ENCODE assay signal across 9 mouse cellular contexts in genomic region chr1:46425137-46425925, GRCm38 (mm10). TPM values are rescaled to one million over a fixed set of nuclear protein-coding genes. Genes with fewer than 3 reads are reported as not detected.
DNase-seq lines count a peak whose midpoint lies in the region; ATAC-seq and TF ChIP-seq lines count a peak whose summit lies in the region.
"Had no signal": no experiment of that assay in that cellular context is flagged by ENCODE, and none has a peak within 500 bp of the region (broad histone marks: within the 10 kb centered on the region; RNA-seq: fewer than 3 reads in every experiment).

Gene Dnah7c, plus strand, starts transcription at chr1:46425592.

- H3K27me3 ChIP-seq in heart, embryonic 14.5 days (ENCODE audit: control insufficient read depth, insufficient read depth, low read length): no peaks in the 10 kb centered on the region
- no peaks in the 10 kb centered on the region for H3K27me3 ChIP-seq in forebrain, postnatal 0 days (ENCODE audit: insufficient read depth, low read length)
- no peaks in the 10 kb centered on the region for H3K27me3 ChIP-seq in limb, embryonic 11.5 days (ENCODE audit: control insufficient read depth, insufficient read depth, low read length)
- H3K27me3 ChIP-seq in neural tube, embryonic 13.5 days: no peaks in the 10 kb centered on the region
- H3K27me3 ChIP-seq: Patski had no signal

- no peak within 1 kb of the TSS for H3K27ac ChIP-seq in heart, embryonic 14.5 days (replicated peaks in 1 of 2; ENCODE audit: control insufficient read depth in 1 of 2, insufficient read depth in 1 of 2, low read depth in 2 of 2, low read length in 2 of 2)
- no peak within 1 kb of the TSS for H3K27ac ChIP-seq in forebrain, postnatal 0 days (ENCODE audit: low read depth, low read length)
- no peak within 1 kb of the TSS for H3K27ac ChIP-seq in limb, embryonic 11.5 days (replicated peaks; ENCODE audit: low read depth, low read length)
- no peak within 1 kb of the TSS for H3K27ac ChIP-seq in neural tube, embryonic 13.5 days (replicated peaks)

- DNase-seq in heart, postnatal 36 days: no peak
- peak; percentile 64 for DNase-seq in ZHBTc4 (ENCODE audit: low read depth, low spot score)
- peak; percentile 67 for DNase-seq in forebrain, postnatal 0 days
- peak; percentile 58 for DNase-seq in limb, embryonic 11.5 days (ENCODE audit: low spot score)
- peak; percentile 18 for DNase-seq in yolk sac, embryonic 10.5 days (ENCODE audit: low spot score)
- DNase-seq in cerebellum, adult 11 months: no peak

- H3K4me2 ChIP-seq in heart, embryonic 14.5 days (ENCODE audit: low read length): peak within 1 kb of the TSS; percentile 87
- H3K4me2 ChIP-seq in forebrain, postnatal 0 days (ENCODE audit: low read depth): peak within 1 kb of the TSS; percentile 74
- peak within 1 kb of the TSS; percentile 80 for H3K4me2 ChIP-seq in limb, embryonic 11.5 days (ENCODE audit: low read depth, severe bottlenecking)
- H3K4me2 ChIP-seq in neural tube, embryonic 13.5 days: peak within 1 kb of the TSS; percentile 83

- peak within 1 kb of the TSS; percentile 51 to 63 for H3K4me3 ChIP-seq in heart, embryonic 14.5 days (ENCODE audit: control insufficient read depth in 1 of 2, insufficient read depth in 1 of 2, low read depth in 1 of 2, low read length in 2 of 2)
- H3K4me3 ChIP-seq in forebrain, postnatal 0 days (ENCODE audit: low read depth, low read length): peak within 1 kb of the TSS; percentile 45
- H3K4me3 ChIP-seq in limb, embryonic 11.5 days (ENCODE audit: low read depth, low read length): peak within 1 kb of the TSS; percentile 41
- H3K4me3 ChIP-seq in neural tube, embryonic 13.5 days: peak within 1 kb of the TSS; percentile 51

- 0 out of 4 replicates have a peak, but pooled peaks cover 0 to 2% of the 10 kb centered on the region in 2 experiments for H3K4me1 ChIP-seq in heart, embryonic 14.5 days (ENCODE audit: control insufficient read depth in 2 of 2, insufficient read depth in 2 of 2, low read length in 2 of 2)
- 0 out of 2 replicates have a peak, but pooled peaks cover 4% of the 10 kb centered on the region for H3K4me1 ChIP-seq in forebrain, postnatal 0 days (ENCODE audit: insufficient read depth)
- H3K4me1 ChIP-seq in limb, embryonic 11.5 days (ENCODE audit: control insufficient read depth, insufficient read depth, low read length): no peaks in the 10 kb centered on the region
- H3K4me1 ChIP-seq in neural tube, embryonic 13.5 days (replicated peaks): peaks cover 11% of the 10 kb centered on the region; the same call in 1 of the 2 replicates

- no peaks in the 10 kb centered on the region for H3K9me3 ChIP-seq in heart, embryonic 14.5 days (ENCODE audit: control insufficient read depth, low read length)
- H3K9me3 ChIP-seq in forebrain, postnatal 0 days (ENCODE audit: low read length): no peaks in the 10 kb centered on the region
- H3K9me3 ChIP-seq in limb, embryonic 11.5 days (ENCODE audit: control insufficient read depth, low read length): no peaks in the 10 kb centered on the region
- no peaks in the 10 kb centered on the region for H3K9me3 ChIP-seq in neural tube, embryonic 13.5 days

- TF ChIP-seq CTCF in forebrain, postnatal 0 days (IDR thresholded peaks at IDR 0.05; ENCODE audit: low read depth): peak; percentile 55

- peak within 1 kb of the TSS; percentile 68 for H3K9ac ChIP-seq in heart, embryonic 14.5 days (ENCODE audit: low read length)
- H3K9ac ChIP-seq in forebrain, postnatal 0 days: peak within 1 kb of the TSS; percentile 57
- H3K9ac ChIP-seq in limb, embryonic 11.5 days (ENCODE audit: low read length): peak within 1 kb of the TSS; percentile 34; the same call in 1 of the 2 replicates
- peak within 1 kb of the TSS; percentile 68 for H3K9ac ChIP-seq in neural tube, embryonic 13.5 days

- WGBS in heart, embryonic 14.5 days: 8% methylated on average over 30 of the region's 30 CpGs
- WGBS in forebrain, postnatal 0 days: 8% methylated on average over 30 of the region's 30 CpGs
- WGBS in limb, embryonic 11.5 days: 11% methylated on average over 30 of the region's 30 CpGs
- 12% methylated on average over 30 of the region's 30 CpGs for WGBS in neural tube, embryonic 13.5 days

- intact Hi-C loops in heart, postnatal 36 days (cut with DNase I): no loop called here

- ATAC-seq in heart, embryonic 14.5 days (ENCODE audit: insufficient number of reproducible peaks, insufficient read depth, low FRiP score, low read depth): peak; percentile 47; the same call in 1 of the 2 replicates
- peak; percentile 90 for ATAC-seq in forebrain, postnatal 0 days
- ATAC-seq in limb, embryonic 11.5 days (ENCODE audit: insufficient number of reproducible peaks, low FRiP score, low TSS enrichment, low read depth): peak; percentile 68
- peak; percentile 80 for ATAC-seq in neural tube, embryonic 13.5 days (ENCODE audit: low read depth)
- ATAC-seq: Patski had no signal

- H3K36me3 ChIP-seq in heart, embryonic 14.5 days (ENCODE audit: control insufficient read depth, insufficient read depth, low read length): no peaks in the 10 kb centered on the region
- no peaks in the 10 kb centered on the region for H3K36me3 ChIP-seq in forebrain, postnatal 0 days (ENCODE audit: insufficient read depth)
- no peaks in the 10 kb centered on the region for H3K36me3 ChIP-seq in limb, embryonic 11.5 days (ENCODE audit: control insufficient read depth, insufficient read depth, low read length)
- H3K36me3 ChIP-seq in neural tube, embryonic 13.5 days: no peaks in the 10 kb centered on the region

RNA-seq across cellular contexts. Expression of gene Dnah7c, which starts in this region (rescaled TPM):
- polyA plus RNA-seq in heart, embryonic 14.5 days (2014; fragmentation: Nextera tagmentation; extraction: Ambion mirVana): 0.07 and 0.16 TPM in 2 replicates
- total RNA-seq in heart, postnatal 36 days (2021): not detected
- 0.62 and 0.71 TPM in 2 replicates for total RNA-seq in forebrain, postnatal 0 days (2014; rRNA removed)
- polyA plus RNA-seq in forebrain, postnatal 0 days (2015; fragmentation: Nextera tagmentation; extraction: Ambion mirVana): 0.14 and 0.16 TPM in 2 replicates
- polyA plus RNA-seq in limb, embryonic 11.5 days (2014; fragmentation: Nextera tagmentation; extraction: Ambion mirVana): 0.09 and 0.16 TPM in 2 replicates
- polyA plus RNA-seq in neural tube, embryonic 13.5 days (2015; fragmentation: Nextera tagmentation; extraction: Ambion mirVana): 0.12 and 0.13 TPM in 2 replicates

Comparison
In these comparisons a context has a peak if more than half of its experiments do, and no peak if none do; other contexts are left out.
1. Peak in ATAC-seq, H3K4me3 ChIP-seq, H3K9ac ChIP-seq and H3K4me2 ChIP-seq in heart, embryonic 14.5 days; RNA of the gene not detected or under 1 TPM.
2. Peak in DNase-seq, ATAC-seq, H3K4me3 ChIP-seq, H3K9ac ChIP-seq and H3K4me2 ChIP-seq in forebrain, postnatal 0 days; RNA of the gene not detected or under 1 TPM.
3. Peak in DNase-seq, ATAC-seq, H3K4me3 ChIP-seq, H3K9ac ChIP-seq and H3K4me2 ChIP-seq in limb, embryonic 11.5 days; RNA of the gene not detected or under 1 TPM.
4. Peak in ATAC-seq, H3K4me3 ChIP-seq, H3K9ac ChIP-seq and H3K4me2 ChIP-seq in neural tube, embryonic 13.5 days; RNA of the gene not detected or under 1 TPM.
5. DNase-seq: peak in ZHBTc4 (single experiment) and yolk sac, embryonic 10.5 days (single experiment); none in heart, postnatal 36 days (0 of 2) and cerebellum, adult 11 months (single experiment).
6. Peak in every context shown above with its lines, with median percentiles within 50 percentile points of each other: ATAC-seq, H3K4me2 ChIP-seq, H3K4me3 ChIP-seq and H3K9ac ChIP-seq.